Mouse (Mus musculus): ENCODE measurements at regions not wholly inside any gene's neighbourhood (a gene's known extent, or its start where the extent isn't known, plus 50 kb on each side); places are given as distances from the start of the nearest gene placed in this dataset.

GRCm38 (mm10) chr2:33980884-33981283, 93.1 kb upstream of the Mvb12b start:
- Histone ChIP-seq H3K27me3 (no peaks in the 10 kb centered on the region), H3K27ac (no peak overlapping the region), H3K9me3 (no peaks in the 10 kb centered on the region), H3K36me3 (no peaks in the 10 kb centered on the region), H3K4me3 (replicated peaks) (no peak overlapping the region), H3K4me1 (replicated peaks) (peaks cover 29% of the 10 kb centered on the region), H3K4me2 (replicated peaks) (no peak overlapping the region), H3K9ac (replicated peaks) (no peak overlapping the region; the same call in 1 of the 2 replicates)
- ATAC-seq, result no peak
- WGBS, result 80% methylated on average over 10 of the region's 10 CpGs

GRCm38 (mm10) chr2:33979276-33979675, 91.5 kb upstream of the Mvb12b start:
- no peak for ATAC-seq
- Histone ChIP-seq H3K9ac (replicated peaks) (no peak overlapping the region), H3K36me3 (no peaks in the 10 kb centered on the region), H3K27me3 (no peaks in the 10 kb centered on the region), H3K4me3 (replicated peaks) (no peak overlapping the region), H3K9me3 (no peaks in the 10 kb centered on the region), H3K4me1 (replicated peaks) (peaks cover 33% of the 10 kb centered on the region), H3K27ac (no peak overlapping the region), H3K4me2 (replicated peaks) (no peak overlapping the region)

DNA sequence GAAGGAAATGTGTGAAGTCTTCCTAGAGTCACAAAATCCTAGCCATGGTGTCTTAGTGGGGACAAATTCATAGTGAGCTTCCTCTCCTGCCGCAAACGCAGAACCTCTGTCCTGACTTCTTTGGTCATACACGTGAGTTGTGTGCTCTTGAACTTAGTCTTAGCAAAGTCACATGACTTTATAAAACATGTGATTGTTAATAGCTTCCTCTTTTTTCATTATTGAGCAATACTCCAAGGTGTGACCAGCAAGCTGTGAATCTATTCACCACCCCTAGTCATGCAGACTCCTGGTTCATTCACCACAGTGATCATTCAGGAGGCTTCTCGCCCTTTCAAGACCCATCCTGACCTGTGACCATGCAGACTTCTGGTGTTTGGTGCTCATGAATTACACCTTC, 90.8 kb upstream of the Mvb12b start:
- no peaks in the 10 kb centered on the region for H3K9me3 ChIP-seq
- ATAC-seq, result no peak
- H3K36me3 ChIP-seq, result no peaks in the 10 kb centered on the region
- H3K27me3 ChIP-seq, result no peaks in the 10 kb centered on the region
- no peak overlapping the region for H3K4me3 ChIP-seq (replicated peaks)
- peaks cover 33% of the 10 kb centered on the region for H3K4me1 ChIP-seq (replicated peaks)
- H3K27ac ChIP-seq, result no peak overlapping the region
- H3K9ac ChIP-seq (replicated peaks), result no peak overlapping the region
- WGBS, result 89% methylated on average over 4 of the region's 4 CpGs
- no peak overlapping the region for H3K4me2 ChIP-seq (replicated peaks)

DNA sequence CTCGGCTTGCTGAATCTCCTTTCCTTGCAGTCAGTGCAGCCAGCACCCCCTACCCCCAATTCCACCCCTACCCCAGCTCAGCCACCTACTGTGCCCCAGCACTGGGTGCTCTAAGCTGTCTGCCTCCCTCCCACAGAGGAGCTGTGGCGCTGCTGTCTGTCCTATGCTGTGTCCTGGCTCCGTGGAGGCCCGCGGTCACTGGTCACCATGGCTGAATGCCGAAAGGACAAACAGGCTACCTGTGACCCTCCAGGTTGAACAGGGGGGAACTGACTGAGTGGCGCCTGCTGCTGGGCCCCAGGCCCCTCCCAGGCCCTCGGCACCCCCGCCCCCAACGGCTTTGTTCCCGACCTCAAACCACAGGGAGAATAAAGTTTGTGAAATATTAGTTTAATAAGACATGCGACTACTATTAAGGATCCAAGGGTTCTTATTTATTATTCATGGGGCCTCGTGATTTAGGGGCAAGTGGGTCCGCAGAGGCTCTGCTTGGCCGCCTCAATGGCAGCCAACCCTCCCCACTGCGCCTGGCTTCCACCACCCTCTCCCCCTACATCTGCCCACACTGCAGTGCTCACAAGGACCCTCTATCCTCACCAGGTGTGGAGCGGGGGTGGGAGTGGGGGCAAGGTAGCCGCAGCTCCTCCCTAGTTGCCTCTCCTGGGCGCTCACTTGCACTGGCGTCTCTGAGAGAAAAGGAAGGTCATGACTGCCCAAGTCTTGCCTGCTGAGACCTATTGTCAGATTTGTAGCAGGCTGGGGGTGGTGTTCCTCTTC, 90.0 kb upstream of the Mvb12b start:
- H3K4me3 ChIP-seq (replicated peaks), result no peak overlapping the region
- no peaks in the 10 kb centered on the region for H3K36me3 ChIP-seq
- H3K27me3 ChIP-seq, result no peaks in the 10 kb centered on the region
- no peak for ATAC-seq
- WGBS, result 73% methylated on average over 20 of the region's 20 CpGs
- no peak overlapping the region for H3K4me2 ChIP-seq (replicated peaks)
- no peak overlapping the region for H3K9ac ChIP-seq (replicated peaks)
- no peaks in the 10 kb centered on the region for H3K9me3 ChIP-seq
- H3K27ac ChIP-seq, result no peak overlapping the region
- peaks cover 30% of the 10 kb centered on the region for H3K4me1 ChIP-seq (replicated peaks)

DNA sequence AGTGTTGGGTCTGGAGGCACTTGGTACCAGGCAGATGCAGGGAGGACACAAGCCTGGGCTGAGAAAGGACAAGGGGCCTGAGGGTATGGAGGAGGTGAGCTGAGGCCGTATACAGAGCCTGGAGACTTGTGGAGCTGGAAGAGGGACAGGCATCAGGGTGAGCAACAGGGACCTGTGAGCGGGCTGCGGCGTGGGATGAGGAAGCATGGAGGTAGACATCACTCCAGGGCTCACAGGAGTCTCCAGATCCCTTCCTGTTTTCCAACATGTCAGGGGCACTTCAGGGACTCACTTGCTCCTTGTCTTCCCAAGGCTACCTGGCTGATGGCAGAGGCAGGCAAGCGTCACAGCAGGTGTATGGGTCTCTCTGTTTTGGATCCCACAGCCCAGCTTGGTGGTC, 89.4 kb upstream of the Mvb12b start:
- H3K27me3 ChIP-seq, result no peaks in the 10 kb centered on the region
- no peaks in the 10 kb centered on the region for H3K9me3 ChIP-seq
- H3K27ac ChIP-seq, result no peak overlapping the region
- peaks cover 24% of the 10 kb centered on the region for H3K4me1 ChIP-seq (replicated peaks)
- no peaks in the 10 kb centered on the region for H3K36me3 ChIP-seq
- WGBS, result 92% methylated on average over 5 of the region's 5 CpGs
- no peak overlapping the region for H3K4me3 ChIP-seq (replicated peaks)
- no peak overlapping the region for H3K9ac ChIP-seq (replicated peaks)
- no peak overlapping the region for H3K4me2 ChIP-seq (replicated peaks)
- ATAC-seq, result no peak

DNA sequence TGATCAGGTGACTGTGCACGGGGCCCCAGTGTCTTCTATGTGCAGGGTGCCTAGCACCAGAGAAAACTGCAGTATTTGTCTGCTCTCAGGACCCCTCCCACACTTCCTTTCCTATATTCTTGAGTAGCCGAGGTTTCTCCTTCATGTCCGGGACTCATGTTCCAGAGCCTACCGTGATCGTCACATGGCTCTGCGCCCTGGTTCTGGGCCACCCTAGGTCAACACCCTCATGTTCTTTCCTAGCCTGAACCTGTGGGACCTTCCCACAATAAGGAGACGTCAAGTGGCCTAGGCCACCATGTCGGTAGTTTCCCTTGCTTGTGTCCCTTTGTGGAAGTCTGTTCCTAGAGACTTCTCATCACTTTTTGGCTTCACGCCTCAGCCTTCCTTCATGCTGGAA, 88.4 kb upstream of the Mvb12b start:
- H3K27ac ChIP-seq, result no peak overlapping the region

GRCm38 (mm10) chr2:33975423-33976127, 87.8 kb upstream of the Mvb12b start:
- peak overlapping the region; percentile 77 for H3K27ac ChIP-seq

More for the DNA sequence above, 88.4 kb upstream of the Mvb12b start:
- H3K4me3 ChIP-seq (replicated peaks), result no peak overlapping the region
- no peaks in the 10 kb centered on the region for H3K36me3 ChIP-seq
- 91% methylated on average over 9 of the region's 9 CpGs for WGBS
- no peaks in the 10 kb centered on the region for H3K27me3 ChIP-seq
- H3K9me3 ChIP-seq, result no peaks in the 10 kb centered on the region
- no peak overlapping the region for H3K9ac ChIP-seq (replicated peaks)
- peaks cover 24% of the 10 kb centered on the region for H3K4me1 ChIP-seq (replicated peaks)
- ATAC-seq, result no peak
- no peak overlapping the region for H3K4me2 ChIP-seq (replicated peaks)

GRCm38 (mm10) chr2:33974737-33975422, 87.1 kb upstream of the Mvb12b start:
- H3K4me2 ChIP-seq (replicated peaks), result no peak overlapping the region
- H3K9ac ChIP-seq (replicated peaks), result peak overlapping the region; percentile 16; the same call in 1 of the 2 replicates
- H3K9me3 ChIP-seq, result no peaks in the 10 kb centered on the region
- peaks cover 24% of the 10 kb centered on the region for H3K4me1 ChIP-seq (replicated peaks)
- ATAC-seq, result peak; percentile 32
- no peaks in the 10 kb centered on the region for H3K27me3 ChIP-seq
- 53% methylated on average over 15 of the region's 15 CpGs for WGBS
- H3K27ac ChIP-seq, result peak overlapping the region; percentile 77
- H3K4me3 ChIP-seq (replicated peaks), result no peak overlapping the region
- no peaks in the 10 kb centered on the region for H3K36me3 ChIP-seq

More at GRCm38 (mm10) chr2:33975423-33976127, 87.8 kb upstream of the Mvb12b start:
- WGBS, result 80% methylated on average over 14 of the region's 14 CpGs
- no peak for ATAC-seq
- H3K4me3 ChIP-seq (replicated peaks), result no peak overlapping the region
- H3K4me1 ChIP-seq (replicated peaks), result peaks cover 24% of the 10 kb centered on the region
- H3K36me3 ChIP-seq, result no peaks in the 10 kb centered on the region
- no peak overlapping the region for H3K9ac ChIP-seq (replicated peaks)
- H3K27me3 ChIP-seq, result no peaks in the 10 kb centered on the region
- H3K4me2 ChIP-seq (replicated peaks), result no peak overlapping the region
- H3K9me3 ChIP-seq, result no peaks in the 10 kb centered on the region

GRCm38 (mm10) chr2:33974031-33974430, 86.3 kb upstream of the Mvb12b start:
- WGBS, result 87% methylated on average over 3 of the region's 3 CpGs
- Histone ChIP-seq H3K36me3 (no peaks in the 10 kb centered on the region), H3K9me3 (no peaks in the 10 kb centered on the region), H3K4me1 (replicated peaks) (peaks cover 24% of the 10 kb centered on the region), H3K27ac (peak overlapping the region; percentile 77), H3K27me3 (no peaks in the 10 kb centered on the region), H3K9ac (replicated peaks) (peak overlapping the region; percentile 16; the same call in 1 of the 2 replicates), H3K4me2 (replicated peaks) (no peak overlapping the region), H3K4me3 (replicated peaks) (no peak overlapping the region)
- ATAC-seq, result 0 out of 2 replicates have a peak, but pooled peaks have one; percentile 1

- WGBS, result 71% methylated on average over 4 of the region's 4 CpGs
- no peak overlapping the region for H3K9ac ChIP-seq (replicated peaks)
- ATAC-seq, result peak; percentile 90
Observed at GRCm38 (mm10) chr2:33973213-33973834, 85.6 kb upstream of the Mvb12b start.

GRCm38 (mm10) chr2:33966984-33967421, 79.3 kb upstream of the Mvb12b start:
- no peaks in the 10 kb centered on the region; the same call in 1 of the 2 replicates for H3K27me3 ChIP-seq
- H3K4me3 ChIP-seq (replicated peaks), result no peak overlapping the region
- H3K9me3 ChIP-seq, result no peaks in the 10 kb centered on the region
- no peak overlapping the region for H3K9ac ChIP-seq (replicated peaks)
- peak overlapping the region; percentile 54 for H3K27ac ChIP-seq
- peaks cover 25% of the 10 kb centered on the region for H3K4me1 ChIP-seq (replicated peaks)
- ATAC-seq, result peak; percentile 63
- no peaks in the 10 kb centered on the region for H3K36me3 ChIP-seq
- peak overlapping the region; percentile 19 for H3K4me2 ChIP-seq (replicated peaks)
- WGBS, result 41% methylated on average over 7 of the region's 7 CpGs

More at GRCm38 (mm10) chr2:33973213-33973834, 85.6 kb upstream of the Mvb12b start:
- Histone ChIP-seq H3K27ac (peak overlapping the region; percentile 77), H3K9me3 (no peaks in the 10 kb centered on the region), H3K4me1 (replicated peaks) (peaks cover 24% of the 10 kb centered on the region), H3K27me3 (no peaks in the 10 kb centered on the region; the same call in 1 of the 2 replicates), H3K4me3 (replicated peaks) (no peak overlapping the region), H3K4me2 (replicated peaks) (no peak overlapping the region), H3K36me3 (no peaks in the 10 kb centered on the region)
